Mouse (Mus musculus) layer of hippocampus, adult 8-10 months (tissue): ENCODE measurements around the gene Churc1. TPM values are rescaled to one million over a fixed set of nuclear protein-coding genes. Genes with fewer than 3 reads are reported as not detected.
A peak's percentile ranks its signal among the peaks of the same experiment; 100 is the strongest.

Experiments used
- DNase-seq, 2 experiments: peaks; one replicate each; pipeline ENCODE4 v3.0.0; 2022; ENCODE audit warnings: low spot score in 2 of 2
- total RNA-seq, 4 experiments: library from RNA; stranded (reverse); gene quantifications; 2 replicates each; pipeline ENCODE4 v1.2.4; 2022

Gene Churc1
- total RNA-seq: 10 to 100 TPM; 32.5 to 43.5 (median 37.7) TPM

DNA sequence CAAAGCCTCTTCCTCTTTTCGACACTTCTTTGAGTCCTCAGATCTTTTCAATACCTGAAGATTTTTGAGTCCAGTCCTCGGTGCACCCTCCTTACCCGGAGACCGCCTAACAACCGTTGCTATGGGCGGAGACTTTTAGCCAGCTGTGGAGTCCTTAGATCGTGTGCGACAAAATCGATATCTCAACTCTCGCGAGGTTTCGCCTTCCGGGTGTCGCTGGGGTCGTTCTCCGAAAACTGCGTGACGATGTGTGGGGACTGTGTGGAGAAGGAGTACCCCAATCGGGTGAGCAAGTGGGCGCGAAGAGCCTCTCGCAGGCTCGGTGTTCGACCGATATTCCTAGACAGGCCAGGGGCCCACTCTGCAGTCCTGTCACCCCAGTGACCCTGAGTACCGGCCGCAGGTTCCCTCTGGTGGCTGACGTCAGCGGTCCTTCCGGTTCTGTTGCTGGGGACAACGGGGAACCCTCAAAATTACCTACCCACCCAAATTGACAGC is at the start of gene Churc1, which contains the start of gene Fntb:
Gene Churc1, plus strand, starts transcription at position 185 of the 498 bp plus-strand sequence.
Gene Fntb, plus strand, starts transcription at position 236 of the 498 bp plus-strand sequence.
- peak; percentile 84 to 86 for DNase-seq

DNA sequence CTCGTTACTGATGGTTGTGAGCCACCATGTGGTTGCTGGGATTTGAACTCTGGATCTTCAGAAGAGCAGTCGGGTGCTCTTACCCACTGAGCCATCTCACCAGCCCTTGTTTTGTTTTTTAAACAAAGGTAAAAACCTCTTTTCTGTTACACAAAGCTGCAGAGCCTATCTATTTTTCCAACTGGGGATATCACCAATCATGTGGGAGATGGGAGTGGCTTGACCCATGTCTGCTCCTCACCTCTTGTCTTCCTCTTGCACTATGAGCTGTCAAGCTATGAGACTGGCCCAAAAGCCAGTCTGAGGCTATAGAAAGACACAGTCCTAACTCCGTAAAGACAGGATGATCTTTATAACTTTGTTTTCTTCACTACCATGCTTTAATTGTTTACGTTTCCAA is 47.0 kb upstream of the Churc1 start:
- DNase-seq: no peak

DNA sequence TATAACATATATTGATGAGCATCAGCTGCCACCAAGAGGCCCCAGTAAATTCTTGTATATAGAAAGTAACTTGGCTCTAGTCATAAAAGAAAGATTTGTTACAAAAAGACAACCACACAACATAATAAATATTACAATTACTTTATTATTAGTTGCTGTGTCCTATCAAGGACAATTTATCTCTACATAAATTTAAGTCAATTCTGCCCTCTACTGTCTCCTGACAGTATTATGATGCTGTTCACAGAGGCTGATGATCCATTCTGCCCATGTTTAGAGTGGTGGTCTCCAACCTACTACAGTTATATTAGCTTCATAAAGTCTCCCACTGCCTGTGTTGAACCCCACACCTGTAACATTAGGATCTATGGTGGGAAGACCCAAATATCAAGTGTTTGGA is 44.8 kb upstream of the Churc1 start:
- no peak for DNase-seq

DNA sequence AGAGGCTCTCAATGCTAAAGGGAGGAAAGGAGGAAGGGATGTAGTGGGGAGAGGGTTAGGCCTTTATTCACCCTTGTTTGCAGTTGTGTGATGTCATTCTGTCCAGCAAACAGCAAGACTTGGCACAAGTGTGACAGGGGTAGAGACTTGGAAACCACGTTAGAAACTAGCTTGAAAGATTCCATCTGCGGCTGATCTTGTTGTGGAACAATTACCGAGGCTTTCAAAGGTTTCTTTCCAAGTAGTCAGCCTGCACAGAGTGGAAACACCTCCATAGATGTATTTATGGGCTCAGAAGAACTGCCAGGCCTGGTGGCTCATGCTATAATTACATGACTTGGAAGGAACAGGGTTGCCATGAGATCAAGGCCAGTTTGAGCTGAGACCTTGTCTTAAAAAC is 43.3 kb upstream of the Churc1 start:
- no peak for DNase-seq

DNA sequence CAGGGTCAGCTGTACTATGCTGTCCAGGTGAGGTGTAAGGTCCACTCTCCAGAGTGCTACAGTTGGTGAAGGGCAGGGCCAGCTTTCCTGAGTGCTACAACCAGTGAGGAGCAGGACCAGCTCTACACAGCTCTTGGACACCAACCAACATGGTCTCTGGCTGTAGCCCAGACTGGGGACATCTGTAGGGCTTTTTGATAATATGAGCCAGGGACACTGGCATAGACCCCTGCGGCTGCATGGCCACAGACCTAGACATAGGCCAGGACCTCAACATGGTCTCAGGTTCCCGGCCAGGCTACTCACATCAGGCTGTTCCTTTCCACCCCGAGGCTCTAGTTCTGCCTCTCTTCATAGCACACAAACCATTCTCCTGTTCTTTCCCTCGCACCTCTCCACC is 37.4 kb upstream of the Churc1 start:
- no peak for DNase-seq

DNA sequence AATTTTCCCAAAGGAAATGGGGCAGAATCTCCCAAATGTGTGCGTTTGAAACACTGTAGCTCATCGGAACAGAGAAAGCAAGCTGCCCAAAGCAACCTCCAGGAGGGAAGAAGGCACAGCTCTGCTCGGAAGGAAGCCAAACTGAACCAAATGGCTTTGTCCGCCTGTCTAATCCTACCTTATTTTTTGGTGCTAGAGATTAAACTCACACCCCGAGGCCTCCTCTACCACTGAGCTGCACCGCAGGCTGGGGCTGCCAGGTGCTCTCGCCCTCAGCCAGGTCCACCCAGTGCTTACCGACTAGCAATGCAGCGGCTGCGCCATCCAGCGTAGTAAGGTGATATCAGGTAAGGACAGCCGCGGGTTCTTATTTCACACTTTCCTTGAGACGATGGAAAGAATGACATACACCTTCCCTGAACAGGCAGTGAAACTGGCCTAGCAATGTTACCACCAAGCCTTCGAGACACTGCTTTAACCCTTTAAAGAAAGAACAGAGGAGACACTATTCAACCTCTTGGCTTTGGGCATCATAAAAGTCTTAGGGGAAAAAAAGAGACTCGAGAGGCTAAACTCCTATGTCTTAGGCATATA is 14.4 kb upstream of the Churc1 start:
- DNase-seq: no peak

DNA sequence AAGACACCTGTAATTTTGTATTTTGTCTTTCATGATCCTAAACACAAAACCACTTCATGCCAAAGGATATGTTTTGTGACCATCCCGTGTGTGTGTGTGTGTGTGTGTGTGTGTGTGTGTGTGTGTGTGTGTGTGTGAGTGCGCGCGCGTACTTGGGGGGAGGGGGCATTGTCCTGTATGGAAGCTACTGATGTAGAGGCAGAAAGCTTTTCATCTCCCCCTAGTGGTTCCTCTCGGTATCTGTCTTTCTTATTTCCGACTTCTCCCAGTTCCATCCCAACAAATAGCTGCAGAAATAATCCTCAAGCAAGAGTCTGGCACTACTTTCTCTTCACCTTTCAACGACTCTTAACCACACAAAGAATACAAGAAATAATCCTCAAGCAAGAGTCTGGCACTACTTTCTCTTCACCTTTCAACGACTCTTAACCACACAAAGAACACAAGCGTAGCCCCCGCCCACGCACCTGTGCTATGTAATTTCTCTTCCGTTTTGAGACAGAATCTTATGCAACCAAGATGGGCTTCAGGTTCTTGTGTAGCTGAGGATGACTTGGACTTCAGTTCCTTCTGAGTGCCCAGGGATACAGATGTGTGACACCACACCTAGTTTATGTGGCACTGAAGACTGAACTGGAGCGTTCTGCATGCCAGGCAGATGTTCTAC is 12.6 kb upstream of the Churc1 start:
- DNase-seq: peak; percentile 21 to 34

DNA sequence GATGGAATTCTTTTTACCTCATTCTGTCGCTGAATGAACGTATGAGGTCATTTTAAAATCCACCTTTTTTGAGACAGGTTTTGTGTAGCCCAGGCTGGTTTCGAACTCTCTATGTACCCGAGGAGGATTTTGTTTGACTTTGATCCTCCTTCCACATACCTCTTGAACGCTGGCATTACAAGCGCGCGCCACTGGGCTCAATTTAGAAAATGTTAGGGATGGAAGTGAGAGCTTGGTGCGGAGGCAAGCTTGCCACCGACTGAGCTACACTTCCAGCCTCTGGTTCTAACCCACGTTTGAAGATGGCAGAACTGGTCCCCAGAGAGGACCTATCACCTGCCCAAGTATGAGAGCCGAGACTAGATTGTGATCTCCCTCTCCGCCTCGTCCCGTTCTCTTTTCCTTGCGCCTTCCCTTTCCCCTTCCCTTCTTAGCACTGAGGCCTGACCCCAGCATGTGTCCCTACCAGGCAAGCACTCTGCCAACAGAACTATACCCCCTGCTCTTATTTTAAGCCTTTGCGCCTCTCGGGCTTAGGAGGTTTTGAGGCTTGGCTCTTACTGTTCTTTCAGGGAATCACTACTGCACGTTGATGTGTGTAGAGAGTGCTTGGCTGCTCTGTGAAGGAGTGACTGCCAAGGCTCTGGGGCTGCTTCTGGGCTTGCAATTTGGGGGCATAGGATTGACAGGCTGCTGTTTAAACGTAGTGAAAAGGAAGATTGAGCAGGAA is 728 bp downstream of the Churc1 start:
- peak in 1 of 2 experiments; percentile 33 for DNase-seq

DNA sequence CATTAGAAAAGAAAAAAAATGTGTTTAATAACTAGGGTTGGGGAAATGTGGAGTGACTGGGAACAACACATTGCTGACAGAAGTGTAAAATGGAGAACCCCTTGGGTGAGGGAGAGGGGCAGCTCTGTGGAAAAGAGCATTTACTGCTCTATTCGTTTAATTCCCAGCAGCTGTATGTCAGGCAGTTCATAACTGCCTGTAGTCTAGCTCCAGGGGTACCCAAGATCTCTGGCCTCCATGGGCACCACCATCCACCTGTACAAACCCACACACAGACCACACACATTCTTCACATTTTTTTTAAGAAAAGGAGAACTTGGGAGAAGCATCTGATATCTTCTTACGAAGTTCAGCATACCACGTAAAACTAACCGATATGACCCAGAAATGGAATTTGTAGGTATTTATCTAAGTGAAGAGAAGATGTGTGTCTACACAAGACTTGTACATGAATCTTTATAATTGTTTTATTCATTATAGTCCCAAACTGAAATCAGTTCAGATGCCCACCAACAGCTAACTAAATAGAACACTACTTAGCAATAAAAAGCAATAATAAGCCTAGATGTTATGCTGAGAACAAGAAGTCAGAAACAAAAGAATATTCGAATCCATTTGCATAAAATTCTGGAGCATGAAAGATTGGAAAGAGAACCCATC is 5.6 kb downstream of the Churc1 start:
- no peak for DNase-seq

DNA sequence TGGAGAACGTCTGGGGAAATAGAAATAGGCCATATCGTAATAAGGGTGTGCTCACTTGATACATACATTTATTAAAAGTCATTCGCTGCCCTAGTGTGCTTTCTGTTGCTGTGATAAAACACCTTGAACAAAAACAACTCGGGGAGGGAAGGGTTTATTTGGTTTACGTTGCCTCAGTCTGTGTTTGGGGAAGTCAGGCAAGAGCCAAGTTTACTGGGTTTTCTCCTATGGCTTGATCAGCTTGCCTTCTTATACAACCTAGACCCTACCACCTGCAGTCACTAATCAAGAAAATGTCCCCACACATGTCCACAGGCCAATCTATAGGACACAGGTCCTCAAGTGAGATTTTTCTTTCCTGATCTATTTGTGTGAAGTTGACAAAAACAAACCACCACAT is 6.2 kb downstream of the Churc1 start:
- no peak for DNase-seq

DNA sequence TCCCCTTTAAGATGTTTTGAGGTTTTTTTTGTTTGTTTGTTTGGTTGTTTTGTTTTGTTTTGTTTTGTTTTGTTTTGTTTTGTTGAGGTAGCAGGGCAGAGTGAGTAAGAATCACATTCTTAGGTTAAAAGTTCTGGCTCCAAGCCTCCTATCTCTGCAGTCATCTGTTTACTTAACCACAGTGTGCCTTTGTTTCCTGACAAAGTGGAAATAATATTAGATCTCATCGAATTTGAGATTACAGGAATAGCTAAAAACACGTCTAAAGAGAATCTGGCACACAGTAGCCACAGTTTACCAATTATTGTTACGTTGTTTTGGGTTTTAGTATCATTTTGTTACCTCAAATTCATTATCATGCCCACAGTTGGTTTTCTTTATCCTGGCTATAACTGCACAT is 9.3 kb downstream of the Churc1 start:
- DNase-seq: no peak

DNA sequence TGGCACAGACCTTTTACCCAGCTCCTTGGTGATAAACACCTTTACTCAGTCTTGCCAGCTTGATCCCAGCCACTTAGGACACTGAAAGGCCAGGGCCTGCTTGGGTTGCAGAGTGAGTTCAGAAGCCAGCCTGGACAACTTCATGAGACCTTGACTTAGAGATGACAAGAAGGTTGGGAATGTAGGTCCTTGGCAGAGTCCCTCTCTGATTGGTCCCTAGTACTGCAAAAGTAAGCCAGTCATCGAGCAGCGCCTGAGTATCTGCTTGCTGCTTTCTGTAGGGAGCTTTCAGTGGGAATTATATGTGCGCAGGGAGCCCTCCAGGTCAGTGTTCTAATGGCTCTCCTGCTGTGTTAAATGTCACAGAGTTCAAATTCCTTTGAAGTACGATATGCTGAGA is 9.8 kb downstream of the Churc1 start:
- no peak for DNase-seq

DNA sequence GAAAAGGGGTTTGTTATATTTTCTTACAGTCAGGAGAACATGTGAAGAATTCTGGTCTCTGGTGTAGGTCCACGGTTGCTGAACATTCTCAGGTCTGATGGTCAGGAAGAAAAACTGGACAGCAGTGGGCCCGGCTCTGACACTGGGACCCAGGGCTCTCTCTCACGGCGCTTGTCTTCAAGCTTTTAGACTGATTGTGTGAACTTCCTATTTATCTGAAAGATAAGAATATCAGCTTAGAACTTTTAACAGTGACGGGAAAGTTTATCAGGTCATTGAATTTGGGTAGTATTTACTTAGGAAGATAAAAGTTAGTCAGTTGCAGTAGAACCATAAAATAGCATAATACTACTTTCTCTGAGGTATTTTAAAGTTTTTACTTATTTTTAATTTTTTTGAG is 11.6 kb downstream of the Churc1 start:
- DNase-seq: no peak

DNA sequence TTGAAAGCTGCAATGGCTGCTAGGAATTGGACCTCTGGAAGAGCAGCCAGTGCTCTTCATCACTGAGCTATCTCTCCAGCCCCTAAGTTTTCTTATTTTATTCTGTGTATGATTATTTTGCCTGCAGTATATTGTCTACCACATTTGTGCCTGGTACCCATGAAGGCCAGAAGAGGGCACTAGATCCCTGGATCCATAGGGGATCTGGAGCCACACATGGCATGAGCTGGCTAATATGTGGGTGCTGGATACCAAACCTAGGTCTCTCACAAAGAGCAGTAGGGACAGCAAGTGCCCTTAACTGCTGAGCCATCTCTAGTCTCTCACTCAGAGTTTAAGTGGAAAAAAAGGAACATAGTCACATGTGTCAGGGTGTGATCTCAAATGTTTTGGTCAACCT is 12.5 kb downstream of the Churc1 start:
- no peak for DNase-seq

DNA sequence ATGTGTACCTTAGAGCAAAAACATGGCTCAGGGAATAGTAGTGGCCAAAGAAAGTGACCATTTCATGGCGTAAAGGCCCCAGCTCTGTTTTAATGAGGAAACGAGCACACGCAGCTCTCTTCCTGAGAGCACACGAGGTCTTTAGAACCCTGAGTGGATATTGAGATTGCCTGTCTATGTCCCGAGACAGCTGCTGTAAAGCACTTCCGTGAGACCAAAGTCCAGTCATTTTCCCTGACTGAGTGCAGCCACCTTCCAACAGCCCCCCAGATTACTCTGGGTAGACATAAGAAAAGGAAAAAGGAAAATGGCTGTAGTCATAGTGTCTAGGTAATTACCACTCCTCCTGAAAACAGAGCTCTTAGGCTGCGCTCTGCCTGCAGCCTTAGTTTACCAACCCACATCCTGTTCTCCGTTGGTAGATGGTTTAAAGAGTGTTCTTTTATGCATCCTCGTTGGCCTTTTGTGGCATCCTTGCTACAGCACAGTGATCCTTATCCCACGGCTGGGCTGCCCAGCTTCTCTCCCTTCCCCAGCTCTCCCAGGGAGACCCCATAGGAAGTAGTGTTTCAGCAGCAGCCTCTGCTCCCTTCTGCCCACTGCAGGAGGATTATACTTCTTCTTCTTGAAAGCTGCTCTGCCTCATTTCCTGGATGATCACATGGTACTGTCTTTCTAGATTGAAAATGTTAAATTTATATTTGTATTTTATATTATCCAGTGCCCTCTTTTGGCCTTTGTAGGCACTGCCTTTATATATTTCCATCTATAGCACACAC is 13.2 kb downstream of the Churc1 start:
- no peak for DNase-seq

DNA sequence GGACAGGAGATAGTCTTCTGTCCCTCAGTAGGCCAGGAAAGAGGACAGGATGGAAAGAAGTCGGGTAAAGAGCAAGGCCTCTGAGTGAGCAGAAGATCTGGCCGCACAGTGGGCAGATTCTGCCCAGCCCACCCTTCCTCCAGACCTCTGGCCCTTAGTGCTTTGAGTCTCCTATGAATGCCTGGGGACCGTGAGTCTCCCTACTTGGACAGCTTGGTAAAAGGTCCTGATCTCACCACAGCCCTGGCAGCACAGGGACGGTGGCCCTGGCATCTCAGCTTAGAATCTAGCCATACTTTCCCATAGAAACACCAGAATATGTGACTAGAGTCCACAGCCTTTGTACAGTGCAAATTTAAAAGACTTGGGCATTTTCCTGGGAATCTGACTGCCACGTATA is 14.6 kb downstream of the Churc1 start:
- no peak for DNase-seq

DNA sequence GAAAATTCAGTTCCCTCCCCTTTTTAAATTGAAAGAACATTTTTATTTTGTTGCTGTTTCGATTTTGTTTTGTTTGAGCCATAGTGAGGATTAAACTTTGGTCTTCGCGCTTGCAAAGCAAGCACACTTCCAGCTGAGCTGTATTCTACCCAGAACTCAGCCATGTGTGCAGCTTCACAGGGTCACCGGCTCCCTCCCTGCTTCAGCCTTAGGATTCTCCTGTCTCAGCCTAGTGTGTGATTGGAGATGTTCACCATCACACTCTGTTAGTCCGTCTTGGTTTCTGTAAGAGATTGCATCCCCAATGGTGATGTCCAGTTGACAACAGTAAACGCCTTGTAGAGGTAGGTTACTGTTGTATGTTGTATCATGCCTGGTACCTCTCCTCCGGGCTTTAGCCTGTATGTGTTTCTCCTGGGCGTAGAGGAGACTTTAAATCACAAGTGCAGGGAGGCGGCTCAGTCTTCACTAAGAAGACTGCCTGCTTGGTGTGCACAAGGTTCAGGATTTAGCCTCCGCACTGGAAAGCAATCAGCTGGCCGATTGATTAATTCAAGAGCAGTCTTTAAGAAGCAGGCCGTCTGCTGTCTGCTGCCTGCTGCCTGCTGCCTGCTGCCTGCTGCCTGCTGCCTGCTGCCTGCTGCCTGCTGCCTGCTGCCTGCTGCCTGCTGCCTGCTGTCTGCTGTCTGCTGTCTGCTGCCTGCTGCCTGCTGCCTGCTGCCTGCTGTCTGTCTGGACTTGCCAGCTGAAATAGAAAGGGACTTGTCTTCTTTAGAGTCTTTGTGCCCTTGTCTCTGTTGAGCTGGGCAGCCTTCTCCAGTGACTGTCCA is 15.5 kb downstream of the Churc1 start:
- no peak for DNase-seq

DNA sequence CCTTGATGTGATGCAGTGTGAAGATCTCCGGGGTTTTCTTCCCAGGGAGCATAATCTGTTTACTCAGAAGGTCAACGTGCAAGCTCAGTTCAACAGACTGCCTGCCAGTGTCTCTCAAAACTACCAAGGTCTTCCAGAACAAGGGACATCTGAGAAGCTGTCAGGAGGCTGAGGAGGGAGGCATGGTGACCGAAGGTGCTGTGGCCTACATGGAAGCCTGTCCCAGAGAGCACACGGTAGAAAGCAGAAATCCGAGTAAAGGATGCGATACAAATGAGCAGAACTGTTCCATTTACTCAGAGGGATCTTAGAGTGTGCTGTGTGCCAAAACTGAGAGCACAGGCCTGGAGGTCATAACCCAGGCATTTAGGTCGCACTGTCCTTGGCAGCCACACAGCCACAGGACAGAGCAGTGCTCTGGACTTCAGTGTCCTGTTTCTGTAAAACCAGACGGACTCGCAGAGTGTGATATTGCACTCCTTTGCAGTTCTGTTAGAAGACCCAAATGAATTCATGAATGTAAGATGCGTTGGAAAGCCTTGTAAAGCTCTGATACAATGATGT is 18.8 kb downstream of the Churc1 start:
- DNase-seq: no peak

DNA sequence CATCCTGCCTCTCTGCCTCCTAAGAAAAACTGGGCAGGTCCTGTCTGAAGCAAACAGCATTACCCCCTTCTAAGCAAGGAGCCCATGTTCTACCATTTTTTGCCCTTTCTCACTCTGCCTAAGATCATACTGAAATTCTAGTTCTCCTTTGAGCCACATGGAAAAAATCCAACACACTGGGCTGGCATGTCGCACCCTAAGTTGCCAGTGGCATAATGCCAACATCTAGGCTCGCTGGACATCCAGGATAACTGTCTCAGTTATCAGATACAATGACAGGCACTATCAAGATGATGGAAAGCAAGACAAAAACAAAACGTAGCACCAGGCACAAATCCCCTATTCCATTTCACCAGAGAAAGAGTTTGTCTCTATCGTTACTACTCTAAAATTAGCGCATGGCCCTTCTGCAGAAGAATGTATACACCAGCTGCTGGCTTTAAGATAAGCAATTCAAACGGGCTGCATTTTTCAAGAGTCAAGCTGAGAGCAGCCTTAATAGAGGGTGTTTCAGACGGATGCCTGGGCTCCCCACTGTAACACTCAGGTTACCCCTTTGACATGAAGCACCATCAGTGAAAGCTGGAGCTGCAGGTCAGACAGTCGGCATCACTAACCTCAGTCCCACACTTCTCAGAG is 25.2 kb downstream of the Churc1 start:
- no peak for DNase-seq
